Mouse (Mus musculus) E14TG2a.4 (cell line): ENCODE measurements around the gene Zfp442.
"Not testable (repeated sequence)": the region's sequence is repeated elsewhere in the genome, so short reads cannot be mapped to it uniquely, and the experiment has no call there.

Experiments used
- CTCF ChIP-seq: conservative IDR thresholded peaks from 2 replicates; pipeline ENCODE4 v1.5.1; 2014; ENCODE audit warnings: low read length
- NANOG ChIP-seq: IDR thresholded peaks from 2 replicates; pipeline ENCODE4 v1.6.1; 2014; ENCODE audit warnings: borderline replicate concordance, low read length, mixed read lengths
- POU5F1 ChIP-seq: IDR thresholded peaks from 2 replicates; pipeline ENCODE4 v1.6.1; 2014; ENCODE audit warnings: low read length, borderline replicate concordance

DNA sequence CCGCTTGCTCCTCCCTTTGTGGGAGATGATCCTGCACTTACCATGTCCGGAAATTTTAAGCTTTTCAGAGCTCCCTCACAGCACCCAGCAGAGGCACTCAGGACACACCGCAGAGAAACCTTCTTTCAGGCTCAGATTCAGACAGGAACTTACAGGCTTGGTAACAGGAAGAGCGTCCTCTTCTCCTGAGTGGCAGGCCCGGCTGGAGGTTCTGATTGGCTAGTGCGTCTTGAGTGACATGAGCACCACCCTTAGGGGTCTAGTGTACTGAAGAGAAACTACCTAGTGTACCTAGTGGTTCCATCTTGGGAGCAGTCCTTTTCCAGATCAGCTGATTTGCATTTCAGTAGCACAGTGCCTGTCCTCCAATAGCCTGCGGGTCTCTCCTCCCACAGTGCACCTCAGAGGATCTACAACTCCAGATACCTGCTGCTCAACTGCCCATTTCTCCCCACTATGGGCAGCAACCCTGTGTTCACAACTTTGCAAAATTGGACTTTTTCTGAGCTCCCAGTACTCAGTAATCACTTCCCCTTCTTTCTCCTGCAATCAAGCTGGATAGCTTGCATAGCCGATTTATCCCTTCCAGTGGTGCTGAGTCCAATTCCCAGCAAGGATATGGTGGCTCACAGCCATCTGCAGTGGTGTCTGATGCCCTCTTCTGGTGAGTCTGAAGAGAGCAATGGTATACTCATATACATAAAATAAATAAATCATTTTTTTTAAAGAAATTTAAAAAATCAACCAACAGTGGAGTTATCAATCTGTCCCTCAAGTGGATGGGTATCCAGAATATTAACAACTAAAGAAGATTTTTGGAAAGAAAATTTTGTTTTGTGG is 33.9 kb upstream of the Zfp442 start, which contains the start of gene Zfp345:
- TF ChIP-seq CTCF, result peak; percentile 47
- TF ChIP-seq POU5F1, NANOG: not testable (repeated sequence)
